Mouse (Mus musculus) cerebellum, postnatal 14 days (tissue): ENCODE data around the gene Olfr391-ps.

Source experiments
- DNase-seq, 2 experiments: peaks; one replicate each; pipeline ENCODE4 v3.0.0; 2021; ENCODE audit warnings: mixed read lengths in 2 of 2

Olfr391-ps gene

DNA sequence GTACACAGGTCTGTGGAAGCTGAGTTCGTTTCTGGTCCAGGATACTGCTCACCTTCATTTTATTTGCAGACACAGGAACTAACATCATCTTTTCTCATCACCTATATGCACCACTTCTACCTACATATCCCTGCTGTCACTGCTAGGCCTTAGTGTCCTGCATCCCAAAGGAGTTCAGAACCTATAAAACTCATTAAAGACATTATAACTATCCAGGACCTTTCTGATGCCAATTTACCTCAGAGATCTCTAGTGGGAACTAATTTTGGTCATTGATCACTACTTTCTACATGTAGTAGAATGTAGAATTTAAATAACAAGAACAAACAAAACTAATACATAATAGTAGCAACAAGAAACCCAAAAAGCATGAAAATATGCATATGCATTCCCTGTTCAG lies at the start of gene Olfr391-ps:
TSS of gene Olfr391-ps (minus strand) at position 101 of the 400 bp plus-strand sequence.
- no peak for DNase-seq

DNA sequence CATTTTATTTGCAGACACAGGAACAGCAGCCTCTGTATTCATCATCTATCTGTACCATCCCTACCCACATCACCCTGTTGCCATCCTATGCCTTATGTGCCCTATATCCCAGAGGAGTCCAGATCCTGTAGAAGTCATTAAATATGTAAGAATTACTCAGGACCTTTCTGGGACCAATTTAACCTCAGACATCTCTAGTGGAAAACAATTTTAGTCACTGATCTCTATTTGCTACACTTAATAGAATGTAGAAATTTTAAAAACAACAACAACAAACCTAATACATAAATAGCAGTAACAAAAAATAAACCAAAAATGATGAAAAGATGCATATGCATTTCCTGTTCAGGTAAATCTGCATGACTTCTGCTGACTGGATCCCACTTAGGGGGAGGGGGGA lies 48.5 kb upstream of the Olfr391-ps start, which contains the start of gene Olfr393:
TSS of gene Olfr393 (minus strand) at position 101 of the 400 bp plus-strand sequence.
- no peak for DNase-seq

DNA sequence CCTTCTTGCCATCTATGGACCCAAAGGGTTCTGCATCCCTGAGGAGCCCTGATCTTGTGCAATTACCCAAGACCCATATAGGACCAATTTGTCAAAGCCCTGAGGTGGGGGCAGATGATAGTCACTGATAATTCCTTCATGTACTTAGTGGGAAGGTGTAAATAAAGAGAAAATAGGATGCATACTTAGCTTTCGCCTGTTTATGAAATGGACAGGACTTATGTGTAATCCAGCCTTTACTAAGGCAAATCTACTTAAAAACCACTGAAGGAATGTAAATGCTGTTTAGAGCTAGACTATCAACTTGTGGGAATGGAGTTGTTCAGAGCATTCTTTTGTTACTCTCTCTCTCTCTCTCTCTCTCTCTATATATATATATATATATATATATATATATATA lies 14.1 kb upstream of the Olfr391-ps start, which contains the start of gene Olfr392:
TSS of gene Olfr392 (minus strand) at position 101 of the 400 bp plus-strand sequence.
- no peak for DNase-seq

DNA sequence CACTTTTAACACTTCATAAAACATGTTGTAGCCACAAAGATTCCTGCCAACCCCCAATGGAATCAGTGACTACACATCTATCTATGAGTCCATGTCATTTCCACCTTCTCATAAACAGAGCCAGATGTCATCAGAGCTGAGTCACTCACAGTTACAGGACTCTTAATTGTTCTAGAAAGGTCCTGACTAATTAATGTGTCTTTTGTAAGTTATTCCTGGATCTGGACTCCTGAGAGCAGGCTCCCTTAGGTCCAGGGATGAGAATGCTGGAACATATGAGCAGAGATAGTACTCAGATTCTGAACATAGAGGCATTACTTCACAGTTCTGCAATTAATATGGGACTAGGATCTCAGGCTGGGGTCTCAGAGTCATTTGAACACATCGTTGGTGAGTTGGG lies 20.2 kb downstream of the Olfr391-ps start, which contains the start of gene Olfr390:
TSS of gene Olfr390 (plus strand) at position 301 of the 400 bp plus-strand sequence.
- DNase-seq, result no peak

DNA sequence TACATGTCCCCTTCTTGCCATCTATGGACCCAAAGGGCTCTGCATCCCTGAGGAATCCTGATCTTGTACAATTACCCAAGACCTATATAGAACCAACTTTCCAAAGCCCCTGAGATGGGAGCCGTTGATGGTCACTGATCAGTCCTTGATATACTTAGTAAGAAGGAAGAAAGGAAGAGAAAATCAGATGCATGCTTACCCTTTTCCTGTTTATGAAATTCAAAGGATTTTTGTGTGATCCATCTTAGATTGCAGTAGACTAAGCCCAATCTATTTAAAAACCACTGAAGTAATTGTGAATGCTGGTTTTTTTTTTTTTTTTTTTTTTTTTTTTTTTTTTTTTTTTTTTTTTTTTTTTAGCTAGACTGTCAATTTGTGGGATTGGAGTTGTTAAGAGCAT lies 22.2 kb downstream of the Olfr391-ps start, which contains the start of gene Olfr389:
TSS of gene Olfr389 (minus strand) at position 101 of the 400 bp plus-strand sequence.
- no peak for DNase-seq

DNA sequence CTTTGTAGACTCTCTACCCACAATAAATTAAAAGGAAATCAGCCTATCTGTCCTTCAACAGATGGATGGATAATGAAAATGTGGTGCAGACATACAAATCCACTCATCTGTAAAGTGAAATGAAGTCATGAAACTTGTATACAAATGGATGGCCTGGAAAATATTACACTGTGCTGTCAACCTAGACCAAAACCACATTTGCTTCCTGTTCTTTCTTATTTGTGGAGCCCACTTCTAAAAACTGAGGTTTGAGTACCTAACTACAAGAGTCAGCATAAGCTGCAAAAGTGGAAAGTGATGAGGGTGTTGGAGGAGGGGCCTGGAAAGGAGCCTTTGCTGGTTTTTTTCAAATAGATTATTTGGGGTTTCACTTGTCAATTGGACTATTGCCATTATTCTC lies 43.7 kb downstream of the Olfr391-ps start:
- DNase-seq, result no peak
